ENCODE assay signal across 9 mouse cellular contexts in the genomic region with DNA sequence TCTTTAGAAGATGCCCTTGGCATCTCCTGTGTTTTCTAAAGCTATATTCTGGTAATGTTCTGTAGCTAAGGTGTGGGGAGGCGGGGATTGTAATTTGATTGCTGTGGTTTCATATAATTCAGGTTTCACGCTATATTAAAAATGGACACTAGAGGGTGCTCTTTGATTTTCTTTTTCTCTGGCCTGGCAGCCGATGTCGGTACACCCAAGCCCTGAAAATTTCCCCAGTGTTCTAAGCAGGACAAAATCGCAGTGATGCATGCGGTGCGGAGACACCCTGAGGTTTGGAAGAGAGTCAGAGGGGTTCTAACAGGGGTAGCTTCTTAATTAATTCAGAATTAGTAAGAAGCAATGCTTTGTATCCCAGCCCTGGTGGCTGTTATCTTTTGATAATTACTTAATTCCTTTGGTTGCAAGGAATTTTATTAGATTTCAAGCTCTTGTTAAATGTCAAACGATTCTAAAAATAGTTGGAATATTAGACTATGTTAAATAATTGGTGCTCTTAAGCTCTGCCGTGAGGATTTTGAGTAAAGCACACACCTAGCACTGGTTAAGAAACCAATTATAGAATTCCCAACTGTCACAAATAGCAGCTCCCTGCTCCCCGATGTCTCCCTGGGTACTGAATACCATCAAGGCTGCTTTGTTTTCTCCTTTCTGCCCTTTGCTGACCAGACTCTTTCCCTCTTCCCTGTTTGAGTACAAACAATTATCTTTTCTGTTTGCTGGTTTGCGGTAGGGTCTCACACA.
DNase-seq lines count a peak whose midpoint lies in the region; ATAC-seq and TF ChIP-seq lines count a peak whose summit lies in the region.
"Had no signal": no experiment of that assay in that cellular context is flagged by ENCODE, and none has a peak within 500 bp of the region (broad histone marks: within the 10 kb centered on the region; RNA-seq: fewer than 3 reads in every experiment).

No protein-coding gene starts in this region.

- H3K4me2 ChIP-seq in hindbrain, embryonic 13.5 days = no peak overlapping the region
- H3K4me2 ChIP-seq in neural tube, embryonic 14.5 days (ENCODE audit: low read depth, low read length) = no peak overlapping the region
- H3K4me2 ChIP-seq: liver, embryonic 15.5 days had no signal

- no peaks in the 10 kb centered on the region for H3K36me3 ChIP-seq in hindbrain, embryonic 10.5 days
- H3K36me3 ChIP-seq in hindbrain, embryonic 13.5 days = no peaks in the 10 kb centered on the region
- H3K36me3 ChIP-seq in ES-Bruce4 (ENCODE audit: control insufficient read depth, insufficient read depth, low read length, poor library complexity, severe bottlenecking) = no peaks in the 10 kb centered on the region
- no peaks in the 10 kb centered on the region for H3K36me3 ChIP-seq in heart, embryonic 10.5 days
- H3K36me3 ChIP-seq in neural tube, embryonic 14.5 days (ENCODE audit: control insufficient read depth, insufficient read depth, low read length) = no peaks in the 10 kb centered on the region
- H3K36me3 ChIP-seq: liver, embryonic 15.5 days had no signal

- ATAC-seq in hindbrain, embryonic 13.5 days (ENCODE audit: low FRiP score) = no peak
- ATAC-seq in neural tube, embryonic 14.5 days (ENCODE audit: low read depth) = peak; percentile 68

- H3K9ac ChIP-seq in hindbrain, embryonic 13.5 days = no peak overlapping the region
- no peak overlapping the region for H3K9ac ChIP-seq in ES-Bruce4 (ENCODE audit: low read depth, poor library complexity, severe bottlenecking)
- H3K9ac ChIP-seq in neural tube, embryonic 14.5 days (replicated peaks; ENCODE audit: low read depth, low read length) = no peak overlapping the region
- H3K9ac ChIP-seq: liver, embryonic 15.5 days had no signal

- peak; percentile 20 for DNase-seq in hindbrain, embryonic 10.5 days (ENCODE audit: low spot score)
- peak; percentile 33 to 37 for DNase-seq in cerebellum, adult 18-20 months
- DNase-seq in heart, embryonic 10.5 days (ENCODE audit: low spot score) = peak; percentile 47
- peak in 1 of 2 experiments; percentile 24 for DNase-seq in left cerebral cortex, adult 2 months (ENCODE audit: extremely low spot score in 1 of 2, low spot score in 2 of 2)
- DNase-seq in gastrocnemius, postnatal 25 days = no peak

- H3K27ac ChIP-seq in hindbrain, embryonic 10.5 days = no peak overlapping the region
- no peak overlapping the region for H3K27ac ChIP-seq in hindbrain, embryonic 13.5 days
- no peak overlapping the region for H3K27ac ChIP-seq in ES-Bruce4 (ENCODE audit: insufficient read depth, low read length)
- no peak overlapping the region for H3K27ac ChIP-seq in heart, embryonic 10.5 days
- H3K27ac ChIP-seq in left cerebral cortex, adult 2 months = no peak overlapping the region
- H3K27ac ChIP-seq in neural tube, embryonic 14.5 days (ENCODE audit: low read depth, low read length) = no peak overlapping the region
- H3K27ac ChIP-seq: liver, embryonic 15.5 days had no signal

- no peak overlapping the region for H3K4me3 ChIP-seq in hindbrain, embryonic 10.5 days
- no peak overlapping the region for H3K4me3 ChIP-seq in hindbrain, embryonic 13.5 days
- no peak overlapping the region for H3K4me3 ChIP-seq in ES-Bruce4 (ENCODE audit: low read depth, low read length)
- H3K4me3 ChIP-seq in heart, embryonic 10.5 days = no peak overlapping the region
- H3K4me3 ChIP-seq in left cerebral cortex, adult 2 months = no peak overlapping the region
- H3K4me3 ChIP-seq in neural tube, embryonic 14.5 days (ENCODE audit: low read depth, low read length) = no peak overlapping the region
- H3K4me3 ChIP-seq: liver, embryonic 15.5 days had no signal

- 0 out of 2 replicates have a peak, but pooled peaks cover 3% of the 10 kb centered on the region for H3K4me1 ChIP-seq in hindbrain, embryonic 10.5 days (replicated peaks)
- H3K4me1 ChIP-seq in hindbrain, embryonic 13.5 days (replicated peaks) = 0 out of 2 replicates have a peak, but pooled peaks cover 5% of the 10 kb centered on the region
- H3K4me1 ChIP-seq in ES-Bruce4 (ENCODE audit: control insufficient read depth, insufficient read depth, low read length) = no peaks in the 10 kb centered on the region
- H3K4me1 ChIP-seq in heart, embryonic 10.5 days = no peaks in the 10 kb centered on the region
- no peaks in the 10 kb centered on the region for H3K4me1 ChIP-seq in neural tube, embryonic 14.5 days (ENCODE audit: control insufficient read depth, insufficient read depth, low read length)
- H3K4me1 ChIP-seq: liver, embryonic 15.5 days had no signal

- H3K9me3 ChIP-seq in hindbrain, embryonic 10.5 days = no peaks in the 10 kb centered on the region
- no peaks in the 10 kb centered on the region for H3K9me3 ChIP-seq in hindbrain, embryonic 13.5 days
- no peaks in the 10 kb centered on the region for H3K9me3 ChIP-seq in ES-Bruce4 (replicated peaks; ENCODE audit: control insufficient read depth, insufficient read depth, low read length, poor library complexity, severe bottlenecking)
- H3K9me3 ChIP-seq in heart, embryonic 10.5 days = no peaks in the 10 kb centered on the region
- no peaks in the 10 kb centered on the region for H3K9me3 ChIP-seq in neural tube, embryonic 14.5 days (ENCODE audit: control insufficient read depth, low read length)
- H3K9me3 ChIP-seq: liver, embryonic 15.5 days had no signal

- H3K27me3 ChIP-seq in hindbrain, embryonic 10.5 days (ENCODE audit: insufficient read depth, poor library complexity, severe bottlenecking) = peaks cover 4% of the 10 kb centered on the region; the same call in 1 of the 2 replicates
- peaks cover 20% of the 10 kb centered on the region; the same call in 1 of the 2 replicates for H3K27me3 ChIP-seq in hindbrain, embryonic 13.5 days
- no peaks in the 10 kb centered on the region for H3K27me3 ChIP-seq in ES-Bruce4 (ENCODE audit: control insufficient read depth, insufficient read depth, low read length, poor library complexity, severe bottlenecking)
- H3K27me3 ChIP-seq in heart, embryonic 10.5 days (ENCODE audit: insufficient read depth, poor library complexity, severe bottlenecking) = peaks cover 33% of the 10 kb centered on the region
- H3K27me3 ChIP-seq in neural tube, embryonic 14.5 days (ENCODE audit: control insufficient read depth, insufficient read depth, low read length) = no peaks in the 10 kb centered on the region

- 34% methylated on average over 11 of the region's 11 CpGs for WGBS in hindbrain, embryonic 10.5 days
- 27% methylated on average over 11 of the region's 11 CpGs for WGBS in hindbrain, embryonic 13.5 days
- WGBS in heart, embryonic 10.5 days = 30% methylated on average over 11 of the region's 11 CpGs
- 27% methylated on average over 11 of the region's 11 CpGs for WGBS in neural tube, embryonic 14.5 days

- TF ChIP-seq CTCF in ES-Bruce4 (IDR thresholded peaks at IDR 0.05; ENCODE audit: low read depth, low read length) = peak; percentile 19
- TF ChIP-seq CTCF in left cerebral cortex, adult 2 months (IDR thresholded peaks at IDR 0.05) = peak; percentile 77

- intact Hi-C loops in left cerebral cortex, adult 2 months (cut with DNase I) = loop anchor here (2.0 to 5.0 kb wide), 2 partner anchors 60 to 618 kb away; a partner anchor contains a TSS

- no peak for TF ChIP-seq POLR2A in ES-Bruce4 (IDR thresholded peaks at IDR 0.05; ENCODE audit: insufficient read depth, low read length)

- TF ChIP-seq EP300 in ES-Bruce4 (IDR thresholded peaks at IDR 0.05; ENCODE audit: insufficient read depth, low read depth, low read length) = no peak
